Mouse (Mus musculus) kidney, postnatal 36 days (tissue): ENCODE measurements around the gene Krt14.
"Not testable (repeated sequence)": the region's sequence is repeated elsewhere in the genome, so short reads cannot be mapped to it uniquely, and the experiment has no call there.

ENCODE experiments used
- DNase-seq, 2 experiments: peaks; one replicate each; pipeline ENCODE4 v3.0.0; 2021 to 2022; ENCODE audit warnings: mixed read lengths in 2 of 2

The Krt14 gene

GRCm38 (mm10) chr11:100207498-100207897 is at the start of gene Krt14:
Gene Krt14 (minus strand): TSS chr11:100207548.
- no peak for DNase-seq

GRCm38 (mm10) chr11:100255514-100255913 is 48.2 kb upstream of the Krt14 start:
- DNase-seq = no peak

GRCm38 (mm10) chr11:100254360-100255090 is 47.2 kb upstream of the Krt14 start:
- no peak for DNase-seq

- DNase-seq = no peak
Measured at GRCm38 (mm10) chr11:100248852-100249465, 41.6 kb upstream of the Krt14 start, which contains the start of gene Krt16. Gene Krt16 (minus strand): TSS chr11:100248902.

- not testable (repeated sequence) for DNase-seq
Measured at GRCm38 (mm10) chr11:100246471-100246870, 39.1 kb upstream of the Krt14 start.

GRCm38 (mm10) chr11:100240272-100240671 is 32.9 kb upstream of the Krt14 start:
- DNase-seq = not testable (repeated sequence)

- DNase-seq = no peak
Measured at GRCm38 (mm10) chr11:100221741-100222140, 14.4 kb upstream of the Krt14 start.

GRCm38 (mm10) chr11:100219304-100219703 is 12.0 kb upstream of the Krt14 start:
- no peak for DNase-seq

GRCm38 (mm10) chr11:100208542-100208941 is 1.2 kb upstream of the Krt14 start:
- no peak for DNase-seq

GRCm38 (mm10) chr11:100203448-100203847 is 3.9 kb downstream of the Krt14 start:
- DNase-seq = peak; percentile 7 to 64

GRCm38 (mm10) chr11:100202906-100203305 is 4.4 kb downstream of the Krt14 start:
- no peak for DNase-seq

- DNase-seq = peak in 1 of 2 experiments; percentile 6
Measured at GRCm38 (mm10) chr11:100200104-100200820, 7.1 kb downstream of the Krt14 start.

- peak in 1 of 2 experiments; percentile 3 for DNase-seq
Measured at GRCm38 (mm10) chr11:100198666-100199065, 8.7 kb downstream of the Krt14 start.

GRCm38 (mm10) chr11:100192992-100193391 is 14.4 kb downstream of the Krt14 start, which contains the start of gene Krt9:
Gene Krt9 (minus strand): TSS chr11:100193246.
- no peak for DNase-seq

GRCm38 (mm10) chr11:100191820-100192219 is 15.5 kb downstream of the Krt14 start:
- DNase-seq = no peak

- no peak for DNase-seq
Measured at GRCm38 (mm10) chr11:100186736-100187135, 20.6 kb downstream of the Krt14 start.

GRCm38 (mm10) chr11:100181725-100182124 is 25.6 kb downstream of the Krt14 start:
- DNase-seq = no peak

- no peak for DNase-seq
Measured at GRCm38 (mm10) chr11:100179260-100179659, 28.1 kb downstream of the Krt14 start.

- no peak for DNase-seq
Measured at GRCm38 (mm10) chr11:100178307-100178706, 29.0 kb downstream of the Krt14 start.

GRCm38 (mm10) chr11:100176791-100177190 is 30.6 kb downstream of the Krt14 start:
- DNase-seq = no peak

- DNase-seq = peak; percentile 55 to 84
Measured at GRCm38 (mm10) chr11:100168765-100169762, 38.3 kb downstream of the Krt14 start.

GRCm38 (mm10) chr11:100168071-100168470 is 39.3 kb downstream of the Krt14 start:
- peak in 1 of 2 experiments; percentile 19 for DNase-seq
